Mouse (Mus musculus) ovary, postnatal 14 days (tissue): Measurements from ENCODE around the gene Vsig8.
A peak's percentile ranks its signal among the peaks of the same experiment; 100 is the strongest.

ENCODE experiments used
- DNase-seq: peaks from one replicate; pipeline ENCODE4 v3.0.0; 2022; ENCODE audit warnings: low spot score

Vsig8 gene

DNA sequence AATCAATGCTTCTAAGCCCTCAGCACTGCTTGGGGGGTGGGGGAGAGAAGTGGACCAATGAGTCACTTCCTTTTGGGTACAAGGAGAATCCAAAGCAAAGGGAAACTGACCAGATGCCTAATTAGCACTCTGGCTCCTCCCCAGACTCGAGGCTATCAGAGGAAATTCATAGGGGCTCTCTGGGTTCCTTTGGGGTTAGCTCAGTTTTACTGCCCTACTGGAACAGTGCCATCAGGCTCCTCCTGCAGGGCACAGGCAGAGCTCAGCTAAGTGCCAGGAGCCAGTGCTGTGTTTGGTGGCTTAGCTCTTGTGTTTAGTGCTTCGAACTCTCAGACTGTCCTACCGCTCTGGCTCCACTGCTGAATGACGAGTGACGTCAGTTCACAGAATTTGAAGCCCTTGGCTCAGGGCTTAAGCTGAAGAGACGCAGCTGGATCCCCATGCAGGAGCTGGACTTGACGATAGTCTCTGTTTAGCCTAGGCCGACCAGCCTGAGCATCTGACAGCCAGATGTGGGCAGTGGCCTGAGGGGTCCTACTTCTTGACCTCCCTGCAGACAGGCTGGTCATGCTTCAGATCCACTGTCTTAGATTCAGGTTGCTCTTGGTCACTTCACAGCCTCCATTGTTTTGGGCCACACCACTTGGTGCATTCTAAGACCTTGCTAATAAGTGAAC, 25.1 kb upstream of the Vsig8 start:
- DNase-seq = no peak

- DNase-seq = no peak
These were observed 23.2 kb upstream of the Vsig8 start for GRCm38 (mm10) chr1:172532551-172532950.

DNA sequence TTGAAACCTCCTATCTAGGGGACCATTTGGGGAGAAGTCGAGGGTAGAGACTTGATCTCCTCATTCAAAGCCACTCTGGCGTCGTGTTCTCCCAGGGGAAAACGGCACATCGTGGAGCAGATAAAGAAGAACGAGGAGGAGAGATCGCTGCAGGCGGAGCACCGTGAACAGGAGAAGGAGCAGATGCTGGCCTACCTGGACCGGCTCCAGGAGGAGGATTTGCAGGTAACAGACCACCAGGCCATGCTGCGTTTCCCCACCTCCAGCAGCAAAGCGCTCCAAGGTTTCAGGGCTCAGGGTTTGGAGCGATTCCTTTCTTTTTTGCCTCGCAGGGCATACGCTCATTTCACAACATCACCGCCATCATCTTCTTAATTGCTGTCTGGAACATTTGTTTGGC, 20.6 kb upstream of the Vsig8 start:
- DNase-seq = no peak

- DNase-seq = no peak
These were observed 15.9 kb upstream of the Vsig8 start for GRCm38 (mm10) chr1:172539827-172540226.

- no peak for DNase-seq
These were observed 15.4 kb upstream of the Vsig8 start for GRCm38 (mm10) chr1:172540283-172540820.

DNA sequence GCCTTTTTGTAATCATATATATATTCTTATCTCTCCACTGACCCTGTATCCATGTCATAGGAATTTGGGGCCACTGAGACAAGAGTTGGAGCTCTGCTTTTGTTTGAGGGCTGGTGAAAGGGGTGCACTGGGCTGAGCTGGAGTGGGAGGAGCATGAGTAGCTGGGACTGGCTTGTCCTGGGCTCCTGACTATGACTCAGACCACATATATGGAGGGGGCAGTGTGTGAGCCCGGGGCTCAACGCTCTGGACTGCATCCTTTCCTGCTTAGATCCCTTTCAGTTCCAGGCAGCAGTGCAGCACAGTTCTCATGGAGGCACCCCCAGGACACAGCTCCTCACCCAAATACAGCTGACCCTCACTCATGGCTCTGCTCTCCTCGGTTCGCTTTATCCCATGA, 9.7 kb upstream of the Vsig8 start:
- no peak for DNase-seq

GRCm38 (mm10) chr1:172548501-172548900, 7.2 kb upstream of the Vsig8 start:
- no peak for DNase-seq

GRCm38 (mm10) chr1:172549314-172549713, 6.4 kb upstream of the Vsig8 start:
- no peak for DNase-seq

DNA sequence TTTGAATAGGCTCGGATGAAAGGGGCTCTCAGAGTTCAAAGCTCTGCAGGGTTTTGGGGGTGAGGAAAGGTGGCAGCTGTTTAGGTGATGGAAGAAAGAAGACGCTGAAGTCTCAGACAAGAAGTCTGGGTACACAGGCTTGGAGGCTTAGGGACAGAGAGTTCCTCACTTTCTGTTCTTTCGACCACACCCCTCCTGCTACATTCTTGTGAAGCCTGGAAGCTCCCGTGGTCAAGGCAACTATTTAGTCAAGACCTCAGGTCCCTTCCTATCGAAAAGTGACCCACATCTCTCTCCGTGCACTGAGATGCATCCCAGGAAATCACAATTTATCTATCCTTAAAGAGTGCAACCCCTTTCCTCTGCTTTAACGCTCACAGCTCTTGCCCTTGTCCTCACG, 6.0 kb upstream of the Vsig8 start:
- DNase-seq = no peak

GRCm38 (mm10) chr1:172550551-172550951, 5.2 kb upstream of the Vsig8 start:
- DNase-seq = peak; percentile 52

DNA sequence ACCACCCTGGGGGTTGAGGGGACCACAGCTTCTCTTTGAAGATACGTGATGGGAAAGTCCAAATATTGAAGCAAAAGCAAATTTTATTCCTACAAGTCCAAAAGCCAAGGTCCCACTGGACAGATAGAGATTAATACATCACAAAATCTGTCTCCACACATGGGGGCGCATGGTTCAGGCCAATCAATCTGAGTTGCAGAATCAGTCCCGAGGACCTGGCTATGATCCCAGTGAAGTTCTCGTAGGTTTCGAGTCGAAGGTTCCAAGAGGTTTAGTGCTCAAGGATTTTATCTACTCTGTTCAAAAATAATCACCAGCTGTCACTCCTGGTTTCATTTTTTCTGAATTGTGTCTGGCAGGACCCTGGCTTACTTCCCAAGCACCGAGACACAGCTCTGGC, 4.7 kb upstream of the Vsig8 start:
- no peak for DNase-seq

DNA sequence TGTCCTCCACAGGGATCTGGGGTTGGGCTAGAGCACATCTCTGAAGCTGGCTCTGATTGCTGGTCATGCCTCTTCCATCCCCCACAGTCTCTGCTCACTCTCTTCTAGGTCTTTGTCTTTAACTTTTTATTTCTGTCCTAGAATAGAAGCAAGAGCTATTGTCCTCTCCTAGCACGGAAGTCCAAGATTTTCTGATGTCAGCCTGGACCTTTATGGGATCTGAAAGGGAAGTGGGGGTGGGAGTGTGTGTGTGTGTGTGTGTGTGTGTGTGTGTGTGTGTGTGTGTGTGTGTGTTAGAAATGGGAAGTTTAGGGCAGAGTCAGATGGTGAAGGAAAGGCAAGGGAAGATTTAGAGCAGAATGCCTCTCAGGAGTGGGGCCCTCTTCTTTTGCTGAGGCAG, 3.1 kb upstream of the Vsig8 start:
- DNase-seq = no peak

DNA sequence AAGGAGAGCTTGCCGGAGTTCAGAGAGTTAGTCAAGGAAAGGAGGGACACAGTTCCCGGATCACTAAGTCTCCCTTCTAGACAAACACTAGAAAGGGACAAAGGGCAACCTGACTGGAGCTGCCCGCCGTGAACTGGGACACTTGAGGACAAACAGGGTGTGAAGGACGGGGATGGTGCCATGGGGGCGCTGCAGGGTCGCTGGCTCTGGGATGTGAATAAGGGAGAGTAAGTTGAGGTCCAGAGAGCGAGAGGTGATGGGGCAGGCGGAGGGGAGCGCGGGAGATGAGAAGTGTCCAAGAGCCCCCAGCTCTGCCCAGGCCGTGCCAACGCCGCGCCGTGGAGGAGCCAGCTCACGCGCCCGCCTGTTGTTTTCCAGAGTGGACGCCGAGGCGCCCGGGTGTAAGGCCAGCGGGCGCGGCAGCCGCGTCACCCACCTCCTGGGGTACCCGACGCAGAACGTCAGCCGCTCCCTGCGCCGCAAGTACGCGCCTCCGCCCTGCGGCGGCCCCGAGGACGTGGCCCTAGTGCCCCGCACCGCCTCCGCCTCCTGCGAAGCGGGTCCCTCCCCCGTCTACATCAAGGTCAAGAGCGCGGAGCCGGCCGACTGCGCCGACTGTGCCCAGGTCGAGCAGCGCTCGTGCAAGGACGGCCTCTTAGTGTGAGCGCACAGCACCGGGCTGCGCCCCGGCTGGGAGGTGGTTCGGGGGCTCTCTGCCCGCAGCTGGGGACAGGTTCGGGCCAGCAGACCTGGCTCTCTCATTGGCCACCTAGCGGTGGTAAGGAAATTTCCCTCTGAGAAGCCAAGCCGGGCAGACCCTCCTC, 7.1 kb downstream of the Vsig8 start:
- peak; percentile 59 for DNase-seq

- DNase-seq = no peak
These were observed 7.7 kb downstream of the Vsig8 start for GRCm38 (mm10) chr1:172563465-172563828.

- DNase-seq = no peak
These were observed 10.4 kb downstream of the Vsig8 start for GRCm38 (mm10) chr1:172566131-172566530.

DNA sequence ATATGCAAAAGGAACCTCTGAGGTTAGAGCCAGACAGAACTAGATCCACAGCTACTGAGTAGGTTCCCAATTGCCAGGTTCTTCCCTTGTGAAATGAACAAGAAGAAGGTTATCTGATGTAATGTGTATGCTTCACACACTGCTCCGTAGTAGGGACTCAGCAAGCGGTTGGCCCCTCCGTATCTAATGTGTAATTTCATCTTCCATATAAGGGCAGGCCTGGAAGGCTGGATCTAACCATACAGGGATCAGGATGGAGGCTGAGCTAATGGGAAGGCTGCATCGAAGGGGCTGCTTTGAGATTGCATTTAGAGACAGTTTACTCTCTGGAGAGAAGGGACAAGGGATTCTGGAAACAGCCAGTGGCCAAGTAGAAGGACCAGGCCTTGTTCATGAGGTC, 12.0 kb downstream of the Vsig8 start:
- no peak for DNase-seq

GRCm38 (mm10) chr1:172580116-172580515, 24.4 kb downstream of the Vsig8 start:
- no peak for DNase-seq

DNA sequence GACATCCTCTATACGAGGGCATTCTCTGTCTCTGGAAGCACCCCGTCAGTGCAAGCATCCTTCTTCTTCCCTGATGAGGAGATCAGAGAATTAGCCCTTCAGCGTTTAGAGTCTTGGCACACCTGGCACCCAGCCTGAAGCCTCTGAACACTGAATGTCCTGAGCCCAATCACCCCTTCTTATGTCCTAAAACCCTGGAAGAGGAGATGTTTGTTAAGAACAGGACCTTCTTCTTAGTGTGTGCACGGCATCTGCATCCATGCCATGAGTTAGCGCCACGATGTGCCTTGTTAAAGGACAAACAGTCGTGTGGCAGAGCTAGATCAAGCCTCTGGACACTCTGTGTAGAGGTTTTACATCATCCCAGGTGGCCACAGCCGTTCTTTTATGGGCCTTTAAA, 26.7 kb downstream of the Vsig8 start:
- no peak for DNase-seq

- no peak for DNase-seq
These were observed 28.5 kb downstream of the Vsig8 start for GRCm38 (mm10) chr1:172584271-172584670.

DNA sequence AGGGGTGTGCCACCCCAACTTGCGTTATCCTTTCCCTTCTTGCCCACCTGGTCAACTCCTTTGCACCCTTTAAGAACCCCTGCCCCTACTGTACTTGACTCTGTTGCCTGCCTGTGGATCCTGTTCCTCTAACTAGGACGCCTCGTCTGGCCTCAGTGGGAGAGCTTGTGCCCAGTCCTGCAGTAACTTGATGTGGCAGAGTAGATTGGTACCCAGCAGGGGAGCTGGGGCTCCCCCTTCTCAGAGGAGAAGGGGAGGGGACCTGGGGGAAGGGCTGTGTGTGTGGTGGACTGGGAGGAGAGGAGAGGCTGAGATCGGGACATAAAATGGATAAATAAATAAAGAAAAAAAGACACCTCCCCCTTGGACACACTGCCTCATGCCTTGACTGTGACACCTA, 29.3 kb downstream of the Vsig8 start:
- DNase-seq = no peak

DNA sequence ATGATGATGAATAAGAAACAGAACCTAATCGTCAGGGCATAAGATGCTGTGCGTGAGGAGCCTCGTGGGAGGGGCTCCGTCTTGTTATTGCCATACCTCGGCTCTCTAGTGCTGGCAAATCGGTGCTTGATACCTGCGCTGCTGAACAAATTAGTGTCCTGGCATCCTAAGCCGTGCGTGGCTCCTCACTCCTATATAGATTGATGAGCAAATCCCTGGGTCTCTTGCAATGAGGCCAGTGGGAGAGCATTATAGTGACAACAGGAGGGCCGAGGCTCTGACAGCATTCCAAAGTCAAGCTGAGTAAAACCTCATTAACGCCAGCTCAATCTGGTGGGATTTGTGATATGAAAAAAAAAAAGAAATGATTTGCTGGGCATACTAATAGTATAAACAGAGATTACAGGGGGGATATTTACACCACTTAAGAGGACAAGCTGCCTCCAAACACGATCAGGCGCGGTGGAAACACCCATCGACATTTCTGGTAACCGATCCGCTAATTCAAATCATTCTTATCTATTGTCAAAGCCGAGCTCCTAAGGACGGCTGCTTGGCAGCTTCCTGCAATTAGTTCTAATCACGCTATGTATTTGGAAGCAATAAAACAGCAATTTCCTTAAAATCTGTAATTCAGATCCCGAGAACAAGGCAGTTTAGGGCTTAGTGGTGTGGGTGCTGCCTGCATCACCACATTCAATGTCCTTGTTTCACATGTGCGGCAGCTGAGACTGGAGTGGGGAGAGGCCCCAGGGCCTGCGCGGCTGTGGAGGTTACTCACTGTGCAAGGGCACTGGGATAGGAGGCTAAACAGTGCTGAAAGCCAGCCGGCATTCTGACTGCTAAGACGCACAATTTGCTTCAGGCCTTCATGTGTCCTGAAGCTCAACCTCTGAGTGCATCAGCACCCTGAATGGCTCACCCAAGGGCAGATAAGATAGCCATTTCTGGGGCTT, 30.2 kb downstream of the Vsig8 start:
- no peak for DNase-seq

DNA sequence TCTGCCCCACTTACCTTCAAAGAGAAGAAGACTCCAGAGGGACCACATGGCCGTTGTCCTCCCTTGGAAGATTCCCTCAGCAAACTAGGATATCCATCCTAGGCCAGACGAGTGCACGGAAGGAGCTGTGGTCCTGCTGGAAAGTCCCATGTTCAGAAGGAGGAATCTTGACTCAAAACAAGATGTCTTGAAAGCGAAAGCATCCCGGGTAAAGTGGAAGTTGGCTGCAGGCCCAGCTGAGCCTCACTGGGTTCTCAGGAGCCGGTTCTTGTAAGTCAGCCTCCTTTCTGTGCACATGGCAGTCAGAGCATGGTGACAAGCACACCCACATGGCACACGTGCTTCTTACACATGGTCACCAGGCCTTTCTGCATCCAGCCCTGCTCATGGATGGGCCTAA, 34.6 kb downstream of the Vsig8 start, which contains the start of gene Slamf8:
Gene Slamf8 (minus strand): TSS at position 184 of the 400 bp plus-strand sequence.
- DNase-seq = no peak
